Mouse (Mus musculus) mouse trophoblast stem cell (cell line): ENCODE results near the gene Ip6k2.

Experiments used
- in situ Hi-C, 2 experiments: fragments of 300-500 bp; cut with MseI, MboI; formaldehyde crosslinking; loops; 2 replicates in 1 of 2; 3 replicates in 1 of 2; pipeline ENCODE4 v1.15.1; 2025

Ip6k2 gene

GRCm38 (mm10) chr9:108783548-108784463, at the start of gene Ip6k2:
TSS of gene Ip6k2 (plus strand) at chr9:108783796.
- in situ Hi-C loops = no loop called here

- in situ Hi-C loops = no loop called here
These were observed 49.0 kb upstream of the Ip6k2 start for GRCm38 (mm10) chr9:108734626-108735025.

GRCm38 (mm10) chr9:108739239-108739638, 44.4 kb upstream of the Ip6k2 start:
- in situ Hi-C loops = no loop called here

- in situ Hi-C loops = no loop called here
These were observed 43.5 kb upstream of the Ip6k2 start for GRCm38 (mm10) chr9:108740062-108740461.

- in situ Hi-C loops = no loop called here
These were observed 41.5 kb upstream of the Ip6k2 start for GRCm38 (mm10) chr9:108742048-108742447.

- in situ Hi-C loops = no loop called here
These were observed 36.6 kb upstream of the Ip6k2 start for GRCm38 (mm10) chr9:108746876-108747499.

GRCm38 (mm10) chr9:108747694-108748093, 35.9 kb upstream of the Ip6k2 start:
- in situ Hi-C loops = no loop called here

- in situ Hi-C loops = no loop called here
These were observed 34.9 kb upstream of the Ip6k2 start for GRCm38 (mm10) chr9:108748600-108749183.

GRCm38 (mm10) chr9:108750616-108751015, 33.0 kb upstream of the Ip6k2 start:
- in situ Hi-C loops = no loop called here

- in situ Hi-C loops = no loop called here
These were observed 31.3 kb upstream of the Ip6k2 start for GRCm38 (mm10) chr9:108752142-108752920.

GRCm38 (mm10) chr9:108753326-108753725, 30.3 kb upstream of the Ip6k2 start:
- in situ Hi-C loops = no loop called here

GRCm38 (mm10) chr9:108753976-108754375, 29.6 kb upstream of the Ip6k2 start:
- in situ Hi-C loops = no loop called here

GRCm38 (mm10) chr9:108754423-108754822, 29.2 kb upstream of the Ip6k2 start:
- in situ Hi-C loops = no loop called here

GRCm38 (mm10) chr9:108757406-108757805, 26.2 kb upstream of the Ip6k2 start:
- in situ Hi-C loops = no loop called here

- in situ Hi-C loops = no loop called here
These were observed 24.5 kb upstream of the Ip6k2 start for GRCm38 (mm10) chr9:108759121-108759520.

- in situ Hi-C loops = no loop called here
These were observed 23.8 kb upstream of the Ip6k2 start for GRCm38 (mm10) chr9:108759805-108760204.

- in situ Hi-C loops = no loop called here
These were observed 22.0 kb upstream of the Ip6k2 start for GRCm38 (mm10) chr9:108761561-108761960.

GRCm38 (mm10) chr9:108764971-108765370, 18.6 kb upstream of the Ip6k2 start:
- in situ Hi-C loops = no loop called here

GRCm38 (mm10) chr9:108776614-108777013, 7.0 kb upstream of the Ip6k2 start:
- in situ Hi-C loops = no loop called here

- in situ Hi-C loops = no loop called here
These were observed 6.3 kb upstream of the Ip6k2 start for GRCm38 (mm10) chr9:108777276-108777675.

- in situ Hi-C loops = no loop called here
These were observed 2.6 kb upstream of the Ip6k2 start for GRCm38 (mm10) chr9:108780959-108781358.

- in situ Hi-C loops = no loop called here
These were observed 1.7 kb upstream of the Ip6k2 start for GRCm38 (mm10) chr9:108781891-108782290.
